Mouse (Mus musculus) ovary, adult 18-20 months (tissue): Measurements from ENCODE around the gene Dgat2.

ENCODE experiments used
- DNase-seq: peaks from one replicate; pipeline ENCODE4 v3.0.0; 2022; ENCODE audit warnings: low spot score, mixed read lengths

Dgat2 gene

DNA sequence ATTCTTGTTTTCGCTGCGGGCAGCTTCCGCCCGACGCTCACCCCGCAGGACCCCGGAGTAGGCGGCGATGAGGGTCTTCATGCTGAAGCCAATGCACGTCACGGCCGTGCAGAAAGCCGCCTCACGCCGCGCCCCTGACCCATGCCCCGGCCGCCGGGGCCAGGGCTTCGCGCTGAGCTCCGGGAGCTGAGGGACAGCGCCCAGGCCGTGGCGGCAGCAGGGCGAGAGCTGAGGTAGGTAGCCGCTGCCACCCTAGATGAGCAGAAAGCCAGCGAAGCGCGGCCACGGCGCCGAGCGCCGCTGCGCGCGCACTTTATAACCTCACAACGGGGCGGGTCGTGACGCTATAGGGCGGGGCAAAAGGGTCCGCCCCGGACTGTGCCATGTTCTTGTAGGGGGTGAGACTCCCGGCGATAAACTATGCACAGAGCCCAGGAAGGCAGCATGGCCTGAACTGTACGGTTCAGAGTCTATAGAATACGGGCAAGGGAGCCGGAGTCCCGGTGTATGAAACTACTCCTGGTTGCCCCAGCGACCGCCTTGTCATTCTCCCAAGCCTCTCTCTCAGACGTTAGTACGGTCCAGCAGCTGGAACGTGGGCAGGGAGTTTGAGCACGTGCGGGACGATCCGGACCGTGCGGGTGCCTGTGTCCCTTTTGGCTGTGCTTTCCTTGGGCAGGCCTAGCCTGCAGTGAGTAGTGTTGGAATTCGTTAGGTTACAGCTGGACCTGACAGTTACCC lies at the start of gene Dgat2:
Dgat2 (minus strand) TSS at position 288 of the 741 bp plus-strand sequence.
- DNase-seq = peak; percentile 76

DNA sequence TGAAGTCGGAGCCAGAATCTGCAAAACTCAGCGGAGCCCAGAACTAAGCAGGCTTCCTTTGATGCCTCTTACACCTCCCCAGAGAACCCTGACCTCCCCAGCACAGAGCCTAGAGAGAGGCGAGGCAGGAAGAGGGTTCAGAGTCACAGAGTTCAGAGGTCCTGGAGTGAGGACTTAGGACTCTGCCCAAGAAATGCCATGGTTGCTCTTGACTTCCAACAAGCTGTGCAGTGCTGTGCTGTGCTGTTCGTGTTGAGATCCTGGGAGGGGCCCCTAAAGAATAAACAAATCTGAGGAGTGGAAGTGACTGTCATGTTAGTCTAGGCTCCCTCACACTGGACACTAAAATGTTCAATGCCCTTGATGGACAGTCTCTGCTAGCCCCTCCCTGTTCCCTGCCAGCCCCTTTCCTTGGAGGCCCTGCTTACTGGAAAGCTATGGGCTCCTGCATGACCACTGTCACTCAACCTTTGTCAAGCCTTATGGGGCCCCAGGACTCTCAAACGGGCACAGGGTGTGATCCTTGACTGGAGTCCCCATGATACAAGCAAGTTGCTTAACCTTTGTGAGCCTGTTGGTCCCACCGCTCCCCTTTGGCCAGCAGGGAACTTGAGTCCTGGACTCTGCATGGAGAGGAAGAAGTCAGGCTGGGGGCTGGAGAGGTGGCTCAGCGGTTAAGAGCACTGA lies 47.7 kb upstream of the Dgat2 start:
- no peak for DNase-seq

DNA sequence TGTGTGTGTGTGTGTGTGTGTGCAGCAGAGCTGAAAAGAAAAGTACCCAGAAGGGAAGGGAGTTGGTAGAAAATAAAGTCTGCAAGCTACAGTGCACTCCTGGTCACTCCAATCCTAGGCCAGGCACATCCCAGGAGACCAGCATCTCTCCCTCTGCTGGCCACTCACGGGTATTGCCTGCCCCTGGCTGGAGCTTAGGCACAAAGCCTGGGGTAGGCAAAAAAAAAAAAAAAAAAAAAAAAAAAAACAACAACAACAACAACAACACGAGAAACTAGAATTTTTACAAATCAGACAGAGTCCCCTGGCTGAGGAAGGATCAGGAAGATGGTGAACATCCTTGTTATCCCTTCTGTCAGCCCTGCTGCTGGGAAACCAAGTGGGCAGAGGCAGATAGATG lies 46.9 kb upstream of the Dgat2 start:
- no peak for DNase-seq

DNA sequence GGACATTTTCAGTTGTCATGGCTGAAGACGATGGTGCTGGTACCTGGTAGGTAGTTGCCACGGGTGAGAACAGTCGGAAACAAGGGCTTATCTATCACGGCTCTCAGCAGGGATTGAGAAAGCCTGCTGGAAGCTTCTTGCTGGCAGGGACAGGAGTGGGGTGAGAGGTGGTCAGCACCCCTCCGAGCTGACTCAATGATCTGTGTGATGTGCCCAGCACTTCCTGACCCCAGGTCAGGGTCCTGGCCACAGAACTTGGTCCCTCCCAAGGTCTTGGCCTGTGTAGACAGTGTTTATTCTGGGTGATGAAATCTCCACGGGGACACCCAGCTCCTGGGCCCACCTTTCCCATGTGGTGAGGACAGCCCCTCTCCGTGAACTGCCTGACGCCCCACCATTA lies 46.3 kb upstream of the Dgat2 start:
- no peak for DNase-seq

DNA sequence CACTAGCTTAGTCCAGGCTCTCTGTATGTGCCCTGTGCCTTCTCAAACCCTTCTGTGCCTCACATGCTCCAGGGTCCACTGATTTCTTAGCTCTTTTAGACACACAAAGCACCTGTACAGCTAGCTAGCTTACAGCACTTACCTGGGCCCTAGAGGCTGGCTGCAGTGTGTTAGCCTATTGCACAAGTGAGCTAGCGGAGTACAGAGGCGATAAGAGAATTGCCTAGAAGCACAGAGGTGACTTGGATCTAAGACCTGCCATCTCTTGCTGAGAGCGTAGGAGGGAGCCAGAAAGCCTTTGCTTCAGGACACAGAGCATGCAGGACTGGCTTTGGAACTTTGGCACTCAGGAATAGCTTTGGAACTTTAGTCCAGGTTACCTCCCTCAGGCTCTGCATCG lies 44.7 kb upstream of the Dgat2 start:
- no peak for DNase-seq

DNA sequence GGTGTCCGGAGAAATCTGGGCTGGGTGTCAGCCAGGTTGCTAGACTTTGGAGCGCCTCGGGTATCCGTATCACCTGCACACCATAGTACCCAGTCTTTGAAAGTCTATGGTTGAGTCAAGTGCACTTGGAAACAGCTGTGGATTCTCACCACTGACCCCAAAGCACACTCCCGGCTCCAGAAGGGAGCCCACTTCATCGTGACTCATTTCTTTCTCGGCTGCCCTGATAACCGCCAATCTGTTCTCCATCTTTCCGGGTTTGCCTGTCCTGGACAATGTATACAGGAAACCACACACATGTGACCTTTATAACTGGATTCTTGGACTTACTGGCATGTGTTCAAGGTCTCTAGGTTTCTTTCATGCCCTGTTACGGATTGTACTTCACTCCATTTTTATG lies 44.1 kb upstream of the Dgat2 start:
- no peak for DNase-seq

DNA sequence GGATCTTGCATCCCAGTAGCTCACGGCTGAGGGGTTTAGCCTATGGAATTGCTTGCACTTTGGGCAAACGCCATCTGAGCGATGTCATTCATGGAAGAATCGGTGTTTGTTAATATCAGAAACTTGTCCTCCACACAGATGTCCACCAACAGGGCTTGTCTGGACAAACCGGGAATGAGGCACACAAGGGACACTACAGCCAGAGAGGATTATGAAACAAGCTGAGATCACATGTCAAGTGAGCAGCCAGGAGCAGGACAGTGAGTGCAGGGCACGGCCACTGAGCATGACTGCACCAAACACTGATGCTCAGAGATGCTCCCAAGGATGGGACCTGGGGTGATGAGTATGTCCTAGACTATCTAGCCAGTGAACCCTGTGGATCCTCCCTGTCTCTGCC lies 42.9 kb upstream of the Dgat2 start:
- no peak for DNase-seq

DNA sequence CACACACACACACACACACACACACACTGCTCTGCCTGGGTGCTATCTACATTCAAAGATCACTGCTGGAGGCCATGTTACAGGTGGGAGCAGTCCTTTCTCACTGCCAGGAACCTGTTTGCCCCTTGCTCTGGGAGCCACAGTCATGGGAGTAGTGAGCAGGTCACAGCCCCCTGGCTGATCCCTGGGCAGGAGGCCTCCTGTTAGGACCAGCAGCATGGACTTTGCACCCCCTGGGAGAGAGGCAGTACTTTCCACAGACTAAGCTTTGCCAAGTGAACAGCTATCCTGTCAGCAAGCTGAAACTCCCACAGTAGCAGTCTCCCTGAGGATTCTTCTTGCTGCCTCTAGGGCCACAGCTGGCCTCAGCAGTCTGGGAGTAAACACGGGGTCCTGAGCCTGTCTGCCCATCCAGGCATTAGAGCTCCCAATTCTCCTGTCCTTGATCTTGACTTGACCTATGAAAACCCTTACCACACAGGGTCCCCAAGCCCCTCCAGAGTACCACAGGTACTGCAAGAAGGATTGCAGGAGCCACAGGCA lies 42.2 kb upstream of the Dgat2 start:
- DNase-seq = no peak

DNA sequence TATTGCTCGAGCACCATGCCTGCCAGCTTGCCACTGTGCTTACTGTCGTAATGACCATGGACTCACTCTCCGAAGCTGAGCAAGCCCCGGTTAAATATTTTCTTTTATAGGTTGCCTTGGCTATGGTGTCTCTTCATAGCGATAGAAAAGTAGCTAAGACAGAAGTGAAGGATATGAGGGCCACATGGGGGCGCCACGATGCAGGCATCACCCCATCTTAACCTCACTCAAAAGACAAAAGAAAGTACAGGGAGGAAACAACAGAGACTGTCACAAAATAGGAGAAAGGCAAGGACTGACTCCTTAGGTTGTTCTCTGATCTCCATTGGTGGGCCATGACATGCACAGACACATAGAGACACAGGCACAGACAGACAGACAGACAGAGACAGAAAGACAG lies 41.7 kb upstream of the Dgat2 start:
- no peak for DNase-seq

DNA sequence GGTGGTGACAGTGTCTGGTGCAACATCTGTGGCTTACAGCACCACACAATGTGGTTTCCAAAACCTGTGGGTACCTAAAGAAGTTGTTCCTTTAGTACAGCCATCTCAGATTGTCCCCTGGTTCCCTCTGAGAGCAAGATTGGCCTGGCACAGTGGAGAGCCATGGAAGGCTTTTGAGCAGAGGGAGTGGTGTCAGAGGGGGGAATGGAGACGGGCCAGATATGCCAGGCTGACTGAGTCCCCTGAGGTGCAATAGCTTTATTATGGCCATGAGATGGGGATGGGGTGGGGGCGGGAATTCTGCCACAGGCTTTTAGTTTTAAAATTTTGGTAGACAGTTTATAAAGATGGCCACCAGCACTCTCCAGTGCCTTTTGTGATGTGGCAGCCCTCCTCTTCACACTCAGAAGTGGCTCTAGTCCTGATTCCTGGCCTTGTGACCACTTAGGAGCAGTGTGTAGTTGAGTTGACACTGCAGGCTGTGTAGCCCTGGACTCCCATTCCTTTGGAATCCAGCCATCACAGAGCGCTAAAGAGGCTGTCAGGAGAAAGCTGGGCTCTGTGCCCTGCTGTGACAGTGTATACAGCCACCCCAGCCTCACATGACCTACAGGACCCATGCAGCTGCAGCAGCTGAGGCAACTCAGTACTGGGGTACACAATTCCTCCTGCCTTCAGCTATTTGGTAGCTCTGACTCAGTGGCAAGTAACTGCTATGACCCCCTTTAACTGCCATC lies 35.0 kb upstream of the Dgat2 start:
- no peak for DNase-seq

DNA sequence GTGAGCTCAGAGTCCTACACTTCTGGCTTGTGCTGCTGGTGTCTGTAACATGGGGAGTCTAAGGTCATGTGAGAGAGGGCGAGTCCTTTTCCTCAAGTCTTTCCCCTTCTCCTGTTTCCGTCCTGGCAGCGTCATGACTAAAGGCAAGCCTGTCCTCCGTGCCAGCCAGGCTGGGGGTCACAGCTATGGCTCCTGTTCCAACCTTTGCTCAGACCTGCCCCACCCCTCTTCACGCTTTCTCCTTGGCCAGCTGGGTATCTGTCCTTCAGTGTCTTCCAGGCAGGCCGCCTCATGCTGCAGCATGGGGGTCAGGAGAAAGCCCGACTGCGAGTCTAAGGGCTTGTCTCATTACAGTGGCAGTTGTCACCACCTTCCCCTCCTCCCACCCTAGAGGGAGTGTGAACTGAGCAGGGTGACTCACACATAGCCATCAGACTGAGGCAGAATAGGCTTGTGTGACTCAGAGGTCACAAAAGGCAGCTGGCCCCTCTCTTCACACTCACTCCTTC lies 32.9 kb upstream of the Dgat2 start:
- no peak for DNase-seq

DNA sequence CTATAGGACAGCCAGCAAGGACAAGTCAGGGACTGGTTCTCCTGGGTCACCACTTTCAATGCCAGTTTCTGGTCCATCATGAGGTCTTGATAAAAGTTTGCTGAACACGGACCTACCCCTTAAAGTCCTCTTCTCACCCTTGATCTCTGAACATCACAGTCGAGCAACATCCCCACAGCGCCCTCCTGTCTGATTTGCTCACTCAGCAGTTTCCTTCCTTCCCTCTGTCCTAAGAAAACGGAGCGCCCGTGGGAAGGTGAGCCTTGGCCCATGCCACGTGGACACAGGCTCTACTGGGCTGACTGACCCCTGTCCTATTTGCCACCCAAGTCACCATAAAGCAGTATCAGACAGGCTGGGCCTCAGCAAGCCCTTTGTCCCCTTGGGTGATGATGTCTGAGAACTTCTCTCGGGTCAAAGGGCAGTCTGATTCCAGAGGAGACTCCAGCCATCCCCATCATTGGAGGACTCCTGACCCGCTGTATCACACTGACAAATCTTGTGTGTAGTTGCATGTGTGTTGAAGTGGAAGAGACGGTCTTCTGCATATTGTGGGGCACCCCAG lies 32.2 kb upstream of the Dgat2 start:
- DNase-seq = no peak

DNA sequence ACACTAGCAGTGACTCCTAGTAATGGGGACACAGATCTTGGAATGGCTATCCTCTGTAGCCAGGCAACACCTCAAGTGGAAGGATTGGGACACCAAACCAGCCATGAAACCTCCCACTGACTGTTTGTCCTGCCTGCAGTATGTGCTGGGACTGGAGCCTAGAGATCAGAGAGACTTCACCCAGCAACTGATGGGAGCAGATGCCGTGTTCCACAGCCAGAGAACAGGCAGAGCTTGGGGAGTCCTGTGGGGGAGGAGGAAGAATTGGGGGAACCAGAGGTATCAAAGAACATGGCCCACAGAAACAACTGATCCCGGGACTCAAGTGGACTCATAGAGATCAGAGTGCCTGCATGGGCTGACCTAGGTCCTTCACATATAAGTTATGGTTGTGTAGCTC lies 31.2 kb upstream of the Dgat2 start:
- DNase-seq = no peak

DNA sequence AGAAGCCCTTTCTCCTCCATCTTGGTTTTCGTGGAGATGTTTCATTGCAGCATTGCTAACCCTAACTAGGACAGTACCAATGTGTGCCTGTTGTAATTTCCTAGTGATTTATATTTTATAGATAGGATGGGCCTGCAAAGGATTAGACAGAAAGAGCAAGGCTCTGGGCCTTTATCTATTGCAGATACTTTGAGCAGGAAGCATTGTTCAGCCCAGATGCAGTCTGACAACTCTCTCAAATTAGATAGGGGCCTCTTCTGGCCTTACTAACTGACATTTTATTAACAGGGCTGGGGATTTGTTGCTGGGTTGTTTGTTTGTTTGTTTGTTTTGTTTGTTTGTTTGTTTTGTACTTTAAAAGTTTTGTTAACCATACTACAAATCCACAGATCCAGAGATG lies 30.5 kb upstream of the Dgat2 start:
- no peak for DNase-seq

DNA sequence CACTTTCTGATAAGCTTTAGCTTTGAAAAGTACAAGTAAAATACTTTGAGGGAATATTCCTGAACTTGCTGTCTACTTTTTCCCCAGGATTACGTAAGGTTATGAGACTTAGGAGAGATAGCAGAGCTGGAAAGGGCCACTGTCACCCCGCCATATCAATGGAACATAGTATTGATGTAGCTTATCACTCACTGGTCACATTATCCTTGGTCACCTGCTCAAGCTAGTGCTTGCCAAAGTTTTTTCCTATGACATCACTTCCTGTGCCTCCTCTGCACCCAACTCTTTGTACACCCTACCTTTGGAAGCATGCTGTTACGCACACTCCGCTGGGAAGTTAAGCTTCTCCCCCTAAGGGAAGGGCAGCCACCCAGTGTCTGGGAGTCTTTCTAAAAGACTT lies 26.2 kb upstream of the Dgat2 start:
- DNase-seq = no peak

DNA sequence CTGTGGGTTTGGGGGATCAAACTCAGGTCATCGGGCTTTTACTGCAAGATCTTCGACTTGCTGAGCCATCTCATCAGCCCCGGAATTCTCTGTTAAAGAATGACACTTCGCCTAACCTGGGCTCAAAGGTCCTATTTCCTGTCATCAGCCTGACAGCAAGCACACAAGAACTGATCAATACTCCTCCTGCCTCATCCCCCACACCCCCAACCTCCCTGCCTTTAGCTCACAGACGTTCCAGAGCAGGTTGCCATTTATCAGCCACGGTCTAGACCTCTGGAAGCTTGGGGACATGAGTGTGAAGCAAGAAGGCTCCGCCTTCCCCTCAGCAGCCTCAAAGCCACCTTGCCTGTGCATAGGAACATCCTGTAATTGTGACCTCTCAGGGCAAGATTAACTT lies 23.8 kb upstream of the Dgat2 start:
- no peak for DNase-seq

DNA sequence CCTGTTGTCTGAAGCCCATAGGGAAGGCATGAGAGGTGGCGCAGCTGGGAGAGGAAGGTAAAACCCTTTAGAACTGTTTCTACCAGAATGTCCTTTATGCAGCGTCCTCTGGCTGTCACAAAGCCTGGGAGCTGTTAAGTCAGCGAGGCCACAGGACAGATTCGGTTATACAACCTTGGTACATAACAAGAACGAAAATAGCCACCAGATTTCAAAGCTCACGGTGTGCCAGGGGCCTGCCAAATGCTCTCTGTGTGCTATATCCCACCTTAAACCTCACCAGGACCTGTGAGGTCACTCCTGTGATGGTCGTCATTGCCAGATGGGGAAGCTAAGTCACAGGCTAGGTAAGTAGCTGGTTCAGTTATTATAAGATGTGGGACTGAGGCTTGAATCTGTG lies 19.6 kb upstream of the Dgat2 start:
- no peak for DNase-seq

DNA sequence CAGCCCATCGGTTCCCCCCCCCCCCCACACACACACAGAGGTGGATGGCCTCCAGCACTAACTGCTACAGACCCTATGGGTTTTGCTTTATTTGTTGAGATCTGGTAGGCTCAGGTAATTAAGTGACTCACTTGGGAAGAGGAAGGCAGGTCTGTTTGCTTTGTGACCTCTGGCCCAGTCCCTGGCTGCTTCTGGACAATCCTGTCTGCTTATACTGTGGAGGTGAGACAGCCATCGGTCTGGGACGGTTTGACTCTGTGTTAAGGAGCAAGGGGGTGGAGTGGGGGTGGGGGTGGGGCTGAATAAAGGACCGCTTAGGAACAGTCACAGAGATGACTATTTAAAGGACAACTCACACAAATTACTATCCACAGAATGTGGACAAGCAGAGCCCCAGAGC lies 17.8 kb upstream of the Dgat2 start:
- DNase-seq = no peak

DNA sequence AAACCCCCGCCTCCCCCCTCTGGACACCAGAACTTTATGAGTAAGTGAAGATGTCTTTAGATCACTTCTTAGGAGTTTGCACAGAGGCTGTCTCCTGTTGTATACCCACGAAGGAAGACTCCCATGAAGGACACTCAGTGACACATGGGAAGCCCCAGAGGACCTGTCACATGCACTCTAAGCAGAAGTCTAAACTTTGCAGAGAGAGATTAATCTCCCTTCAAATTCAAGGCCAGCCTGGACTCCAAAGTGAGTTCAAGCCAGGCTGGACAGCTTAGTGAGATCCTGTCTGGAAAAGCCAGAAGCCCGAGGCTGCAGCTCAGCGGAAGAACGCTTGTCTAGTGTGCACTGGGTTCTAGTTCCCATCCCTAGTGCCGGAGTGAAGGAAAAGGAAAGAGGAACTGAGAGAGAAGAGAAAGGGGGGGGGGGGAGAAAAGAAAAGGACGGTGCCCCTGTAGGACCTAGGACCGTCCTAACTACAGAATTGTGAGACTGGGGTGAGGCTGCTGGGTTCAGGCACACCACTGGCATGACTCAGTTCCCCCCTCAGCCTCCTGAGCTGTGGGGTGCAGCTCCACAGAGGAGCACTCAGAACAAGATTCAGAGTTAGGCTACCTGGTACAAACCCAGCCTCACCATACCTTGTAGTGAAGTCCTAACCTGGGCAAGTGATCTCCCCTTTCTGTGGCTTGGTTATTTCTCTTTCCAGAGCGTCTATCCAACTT lies 17.1 kb upstream of the Dgat2 start:
- DNase-seq = no peak

DNA sequence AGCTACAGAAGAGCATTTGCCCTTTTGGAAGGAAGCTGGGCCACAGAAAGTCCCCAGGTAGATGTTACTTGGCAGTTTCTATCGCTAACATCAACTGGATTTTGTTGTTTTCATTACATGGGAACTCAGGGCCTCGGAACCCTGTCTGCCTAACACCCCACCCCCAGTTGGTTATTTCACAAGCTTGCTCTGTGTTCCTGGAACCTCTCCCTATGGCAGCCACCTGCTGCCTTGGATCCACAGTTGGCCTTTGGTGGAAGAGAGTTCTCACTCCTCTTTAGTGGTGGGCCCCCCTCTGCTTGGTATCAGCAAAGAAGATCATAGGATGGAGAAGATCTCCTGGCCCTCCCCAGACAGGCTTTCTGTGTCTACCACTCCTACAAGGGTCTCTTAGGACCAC lies 16.3 kb upstream of the Dgat2 start:
- DNase-seq = no peak

DNA sequence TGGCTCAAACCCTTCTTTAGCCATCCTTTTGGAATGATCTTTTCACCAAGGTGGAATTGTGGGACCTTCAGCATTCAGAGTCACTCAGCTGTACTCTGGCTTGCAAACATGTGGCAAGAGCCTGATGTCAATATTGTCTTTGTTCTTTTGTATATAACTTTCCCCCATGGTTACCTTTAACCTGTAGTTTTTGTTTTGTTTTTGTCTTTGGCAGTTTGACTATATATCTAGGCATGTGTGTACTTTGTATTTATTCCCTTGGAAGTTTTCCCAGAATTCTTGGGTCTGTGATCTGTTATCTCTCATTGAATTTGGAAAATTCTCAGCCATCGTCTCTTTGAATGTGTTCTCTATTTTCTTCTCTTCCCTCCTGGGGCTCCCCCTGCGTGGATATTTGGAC lies 12.0 kb upstream of the Dgat2 start:
- DNase-seq = no peak

DNA sequence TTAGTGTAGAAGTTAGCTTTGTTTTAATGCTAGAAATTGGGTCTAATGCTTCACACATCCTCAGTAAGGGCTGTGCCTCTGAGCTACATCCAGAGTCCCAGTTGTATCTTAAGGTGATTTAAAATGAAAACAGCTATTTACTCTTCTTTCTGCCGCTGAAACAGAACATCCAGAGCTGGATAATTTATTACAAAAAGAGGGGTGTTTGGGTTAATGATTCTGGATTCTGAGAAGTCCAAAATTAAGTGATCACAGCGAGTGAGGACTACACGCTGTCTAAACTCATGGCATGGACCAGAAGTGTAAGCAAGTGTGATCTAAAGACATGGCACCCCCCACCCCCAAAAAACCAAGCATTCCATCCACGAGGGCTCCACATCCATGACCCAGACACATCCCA lies 11.4 kb upstream of the Dgat2 start:
- DNase-seq = no peak
